Mouse (Mus musculus) frontal cortex, postnatal 10 days (tissue): ENCODE measurements around the gene Jam2.

Experiments
- DNase-seq, 2 experiments: peaks; one replicate each; pipeline ENCODE4 v3.0.0; 2022; ENCODE audit warnings: low spot score in 2 of 2, mixed read lengths in 1 of 2

Jam2 gene

GRCm38 (mm10) chr16:84774003-84774703 lies at the start of gene Jam2:
Gene Jam2, plus strand, starts transcription at chr16:84774123.
- DNase-seq = peak; percentile 61 to 67

DNA sequence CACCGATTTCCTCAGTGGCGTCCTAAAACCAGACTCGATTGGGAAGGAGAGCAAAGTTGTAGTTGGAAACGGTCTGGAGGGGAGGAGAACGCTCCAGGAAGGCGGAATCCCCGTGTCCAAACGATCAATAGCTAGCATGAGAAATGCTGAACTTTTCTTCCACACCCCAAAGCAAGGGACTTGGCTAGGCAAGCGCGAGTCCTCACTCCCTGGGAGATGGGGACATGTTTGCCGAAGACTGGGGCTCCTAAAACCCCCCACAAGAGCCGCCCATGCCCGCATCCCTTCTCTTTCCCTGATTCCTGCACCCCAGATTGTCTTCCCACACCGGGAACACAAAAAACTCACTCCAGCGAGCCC lies 39.1 kb upstream of the Jam2 start:
- no peak for DNase-seq

GRCm38 (mm10) chr16:84735166-84736105 lies 38.5 kb upstream of the Jam2 start, which contains the start of gene Mrpl39:
Gene Mrpl39, minus strand, starts transcription at chr16:84735742.
- DNase-seq = peak; percentile 89 to 95

GRCm38 (mm10) chr16:84737358-84737757 lies 36.6 kb upstream of the Jam2 start:
- DNase-seq = no peak

DNA sequence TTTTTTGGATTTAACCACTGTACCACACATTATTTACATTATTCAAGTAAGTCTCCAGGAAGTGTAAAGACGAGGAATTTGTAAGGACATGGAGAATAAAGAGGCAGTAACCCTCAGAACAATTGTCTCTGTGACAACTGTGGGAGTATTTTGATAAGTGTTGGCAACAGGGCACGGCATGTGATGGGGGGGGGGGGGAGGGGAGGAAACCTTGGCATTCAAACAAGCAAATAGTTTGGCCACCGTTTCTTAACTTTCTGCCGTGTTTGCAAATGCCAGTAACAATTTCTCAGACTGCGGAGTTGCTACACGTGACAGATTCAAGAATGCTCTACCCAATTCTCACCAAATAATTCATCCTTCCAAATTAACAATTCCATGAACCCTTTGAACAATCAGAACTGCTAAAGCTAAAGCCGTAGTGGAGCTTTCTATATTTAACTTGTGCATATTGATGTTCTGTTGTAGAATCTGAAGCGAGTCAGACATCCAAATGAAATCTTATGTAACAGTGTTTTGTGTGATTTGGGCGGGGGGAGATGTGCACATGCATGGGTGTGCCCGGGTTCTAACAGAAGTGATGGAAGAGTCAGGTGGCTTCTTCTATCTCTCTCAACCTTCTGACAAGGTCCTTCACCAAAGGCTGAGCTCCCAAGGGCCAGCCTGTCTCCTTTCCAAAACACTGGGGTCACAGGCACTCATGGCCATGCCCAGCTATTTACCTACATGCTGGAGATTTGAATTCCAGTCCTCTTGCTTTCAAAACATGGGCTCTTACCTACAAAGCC lies 29.0 kb upstream of the Jam2 start:
- no peak for DNase-seq

DNA sequence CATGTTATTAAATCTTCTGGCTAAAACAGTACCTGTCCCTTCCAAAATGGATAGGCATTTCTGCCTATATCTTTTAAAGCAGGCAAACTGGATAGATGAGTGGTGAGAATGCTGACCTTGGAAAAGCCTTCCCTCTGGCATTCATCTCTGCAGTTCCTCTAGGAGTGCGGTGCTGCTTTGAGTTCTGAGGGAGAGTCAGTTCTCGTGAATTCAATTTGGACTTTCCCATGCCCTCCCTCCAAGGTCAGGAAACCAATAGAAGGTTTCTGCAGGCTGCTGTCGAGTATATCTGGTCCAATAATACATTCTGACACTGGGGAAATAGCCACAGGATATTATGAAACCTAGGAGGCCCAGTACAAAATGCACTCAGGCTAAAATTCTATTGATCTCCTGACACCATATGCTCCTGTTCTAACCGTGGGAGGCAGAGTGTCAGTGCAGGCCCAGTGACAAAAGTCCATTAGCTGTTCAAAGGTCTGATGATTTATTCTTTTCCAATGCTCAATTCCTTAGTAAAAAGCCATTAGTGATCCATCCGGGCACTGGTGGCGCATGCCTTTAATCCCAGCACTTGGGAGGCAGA lies 28.1 kb upstream of the Jam2 start:
- no peak for DNase-seq

- no peak for DNase-seq
These were observed 6.0 kb upstream of the Jam2 start for GRCm38 (mm10) chr16:84767956-84768355.

GRCm38 (mm10) chr16:84769182-84769581 lies 4.7 kb upstream of the Jam2 start:
- no peak for DNase-seq

DNA sequence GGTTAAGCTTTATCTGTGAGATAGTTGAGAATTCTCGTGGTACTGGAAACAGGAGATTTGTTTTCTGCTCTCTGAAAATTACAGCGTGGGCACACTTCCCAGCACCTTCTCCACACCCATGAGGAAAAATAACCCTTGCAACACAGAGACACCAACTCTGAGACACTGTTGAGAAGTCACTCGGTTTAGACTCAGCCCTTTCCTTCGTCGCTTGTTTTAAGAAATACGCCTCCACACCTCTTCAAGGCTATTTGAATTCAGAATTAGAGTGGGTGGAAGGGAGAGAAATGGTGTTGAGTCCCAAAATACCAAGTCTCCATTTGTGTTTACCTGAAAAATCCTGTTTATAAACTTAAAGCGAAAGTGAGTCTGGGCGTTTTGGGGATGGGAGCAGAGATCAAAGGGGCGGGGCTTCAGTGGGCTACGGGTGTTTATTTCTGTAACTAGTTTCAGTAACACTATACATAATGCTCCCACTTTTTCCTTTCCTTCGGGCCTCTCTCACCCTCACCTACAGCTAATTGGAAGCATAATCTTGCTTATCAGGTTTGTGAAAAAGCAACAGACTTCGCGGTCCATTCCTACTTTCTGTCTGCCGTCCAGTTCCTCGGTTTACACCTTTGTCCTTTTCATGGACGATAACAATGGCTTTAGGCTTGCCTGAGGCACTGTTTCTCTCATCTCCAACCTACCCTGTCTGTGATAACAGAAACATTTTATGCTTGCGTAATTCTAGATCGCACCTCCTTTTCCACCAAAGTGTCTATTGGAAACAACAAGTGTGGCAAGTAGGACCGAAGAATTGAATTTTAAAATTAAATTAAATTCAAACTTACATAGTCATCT lies 4.1 kb upstream of the Jam2 start:
- DNase-seq = no peak

DNA sequence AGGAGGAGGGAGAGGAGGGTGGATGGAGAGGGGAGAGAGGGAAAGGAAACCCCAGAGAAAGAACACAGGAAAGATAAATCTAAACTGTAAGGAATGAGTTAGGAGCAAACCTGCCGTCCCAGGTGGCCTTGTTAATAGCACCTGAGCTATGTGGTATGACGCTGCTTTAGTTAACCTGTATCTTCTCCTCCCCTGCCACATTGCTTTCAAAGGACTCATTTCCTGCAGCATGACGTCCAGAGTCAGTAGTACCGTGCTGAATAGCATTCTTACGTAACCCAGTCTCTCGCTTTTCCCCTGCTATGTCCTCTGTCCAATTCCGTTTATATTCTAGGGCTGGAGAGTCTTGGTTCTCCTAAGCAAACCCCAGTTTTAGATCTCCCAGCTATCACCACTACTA lies 3.0 kb upstream of the Jam2 start:
- no peak for DNase-seq

DNA sequence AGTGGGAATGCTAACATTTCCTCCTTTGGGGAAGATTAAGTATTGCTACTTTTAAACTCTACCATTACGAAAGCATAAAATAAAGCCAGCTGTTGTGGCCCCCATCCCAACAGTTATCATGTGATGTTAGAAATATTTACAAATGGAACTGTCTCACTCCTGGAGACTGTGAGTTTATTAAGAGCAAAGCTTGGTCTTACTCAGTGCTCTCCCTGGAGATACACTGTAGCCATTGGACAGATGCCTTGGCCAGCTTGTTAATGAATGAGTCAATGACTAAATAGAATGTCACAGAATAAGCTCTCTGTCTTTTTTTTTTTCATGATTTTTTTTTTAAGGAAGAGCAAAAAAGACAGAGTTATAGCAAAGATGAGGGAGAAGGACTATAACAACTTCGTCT lies 2.5 kb upstream of the Jam2 start:
- no peak for DNase-seq

- no peak for DNase-seq
These were observed 1.2 kb upstream of the Jam2 start for GRCm38 (mm10) chr16:84772496-84773267.

GRCm38 (mm10) chr16:84773268-84773861 lies 558 bp upstream of the Jam2 start:
- DNase-seq = no peak

GRCm38 (mm10) chr16:84774761-84775231 lies 873 bp downstream of the Jam2 start:
- DNase-seq = peak; percentile 29 to 52

DNA sequence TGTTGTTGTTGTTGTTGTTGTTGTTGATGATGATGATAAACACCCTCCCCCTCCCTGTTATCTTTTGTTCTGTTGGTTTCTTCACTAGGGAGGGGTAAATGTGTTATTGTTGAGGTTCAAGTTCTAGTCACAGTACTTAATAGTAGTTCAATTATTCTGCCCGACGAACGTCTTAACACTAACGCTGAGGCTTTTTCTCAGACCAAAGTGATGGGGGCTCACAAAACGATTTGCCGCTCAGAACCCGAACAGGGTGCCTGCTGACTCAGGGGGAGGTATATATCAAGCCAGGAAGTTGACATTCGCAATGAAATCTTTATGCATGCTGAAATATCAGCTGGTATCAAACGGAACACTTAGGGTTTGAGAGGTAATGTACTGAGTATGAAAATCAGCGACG lies 1.4 kb downstream of the Jam2 start:
- DNase-seq = no peak

GRCm38 (mm10) chr16:84776089-84776784 lies 2.3 kb downstream of the Jam2 start:
- DNase-seq = no peak

- no peak for DNase-seq
These were observed 4.5 kb downstream of the Jam2 start for GRCm38 (mm10) chr16:84778431-84778830.

DNA sequence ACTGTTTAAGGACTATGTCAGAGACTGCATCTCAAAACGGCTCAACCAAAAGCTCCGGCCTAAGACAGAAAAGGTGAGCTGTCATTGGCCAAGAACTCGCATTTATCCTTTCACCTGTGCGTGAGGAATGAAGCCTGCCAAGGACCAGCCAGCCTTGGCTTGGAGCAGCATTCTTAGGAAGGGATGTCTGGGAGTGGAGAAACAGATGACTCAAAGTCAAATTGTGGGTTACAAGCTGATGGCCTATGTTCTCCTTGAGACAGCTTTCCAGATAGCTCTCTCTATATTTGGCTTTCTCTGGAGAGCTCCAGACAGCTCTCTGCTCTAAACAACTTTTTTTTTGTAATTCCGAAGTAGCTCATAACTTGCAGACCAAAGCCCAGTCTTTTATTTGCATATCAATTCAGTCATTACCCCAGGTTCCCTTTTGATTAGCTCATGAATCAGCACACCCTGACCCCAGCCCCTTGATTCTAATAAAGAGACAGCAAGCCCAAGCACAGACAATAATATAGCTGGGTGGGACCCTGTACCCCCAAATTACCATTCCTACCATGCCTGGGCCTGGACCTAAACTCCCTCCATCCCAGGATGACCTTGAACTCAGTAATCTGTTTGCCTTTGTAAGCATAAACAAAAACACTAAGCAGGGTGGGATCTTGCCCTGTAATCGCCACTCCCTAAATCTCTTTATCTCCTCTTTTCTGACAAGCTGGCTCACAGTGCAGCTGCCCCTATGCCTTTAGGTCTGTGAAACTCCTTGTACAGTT lies 5.1 kb downstream of the Jam2 start:
- DNase-seq = no peak
